Mouse (Mus musculus): ENCODE measurements around the gene Ebp. TPM values are rescaled to one million over a fixed set of nuclear protein-coding genes. Genes with fewer than 3 reads are reported as not detected.

Gene Ebp
- total and polyA plus RNA-seq, 3 experiments, result 44.0 to 70.9 (median 64.3) TPM

GRCm38 (mm10) chrX:8218114-8218513 lies 24.8 kb upstream of the Ebp start:
- in situ Hi-C loops (cut with MboI; ENCODE audit: low pct_ligation_motif_present, low pct_unique_long_range_greater_than_20kb, low sequenced_read_pairs), result no loop called here
- no peaks in the 10 kb centered on the region for H3K36me3 ChIP-seq (replicated peaks in 1 of 2; ENCODE audit: control insufficient read depth in 1 of 2, insufficient read depth in 1 of 2, low read length in 1 of 2)
- TF ChIP-seq JUN (IDR thresholded peaks at IDR 0.05; ENCODE audit: insufficient read depth, low read depth, low read length), result no peak
- TF ChIP-seq TBP (conservative IDR thresholded peaks at IDR 0.05; ENCODE audit: low read depth, low read length), result no peak
- no peak for TF ChIP-seq MAX (IDR thresholded peaks at IDR 0.05; ENCODE audit: low read length)
- TF ChIP-seq JUND (conservative IDR thresholded peaks at IDR 0.05; ENCODE audit: low read depth, low read length), result no peak
- TF ChIP-seq UBTF (IDR thresholded peaks at IDR 0.05; ENCODE audit: low read depth, low read length), result no peak
- no peak for TF ChIP-seq ZMIZ1 (IDR thresholded peaks at IDR 0.05; ENCODE audit: low read depth, low read length)
- TF ChIP-seq MXI1 (IDR thresholded peaks at IDR 0.05; ENCODE audit: low read depth, low read length), result no peak
- no peak for TF ChIP-seq KAT2A (IDR thresholded peaks at IDR 0.05; ENCODE audit: insufficient replicate concordance, low read length)
- no peak for TF ChIP-seq HCFC1 (IDR thresholded peaks at IDR 0.05; ENCODE audit: low read depth, low read length)
- TF ChIP-seq CHD2 (IDR thresholded peaks at IDR 0.05; ENCODE audit: low read length), result no peak
- TF ChIP-seq USF1 (IDR thresholded peaks at IDR 0.05; ENCODE audit: low read depth, low read length), result no peak
- TF ChIP-seq NRF1 (IDR thresholded peaks at IDR 0.05; ENCODE audit: low read depth, low read length), result no peak
- no peak overlapping the region for H3K9ac ChIP-seq (ENCODE audit: insufficient read depth, low read depth)
- H3K79me2 ChIP-seq (replicated peaks; ENCODE audit: control insufficient read depth, extremely low read depth, insufficient read depth, poor library complexity, severe bottlenecking), result no peaks in the 10 kb centered on the region
- H3K27ac ChIP-seq (ENCODE audit: insufficient read depth, low read depth), result no peak overlapping the region
- no peak overlapping the region for H3K4me3 ChIP-seq (replicated peaks in 1 of 3; ENCODE audit: low read depth in 2 of 3, low read length in 2 of 3, poor library complexity in 1 of 3)
- H3K4me1 ChIP-seq (ENCODE audit: control insufficient read depth in 1 of 2, insufficient read depth in 2 of 2), result peaks cover 0 to 10% of the 10 kb centered on the region in 2 experiments; a peak in 3 of 4 replicates
- no peak overlapping the region for H3K4me2 ChIP-seq (ENCODE audit: insufficient read depth, low read depth, poor library complexity, severe bottlenecking)
- no peaks in the 10 kb centered on the region for H3K27me3 ChIP-seq (replicated peaks)
- dilution Hi-C loops (cut with MboI; ENCODE audit: extremely low pct_ligation_motif_present, extremely low pct_unique_long_range_greater_than_20kb, low sequenced_read_pairs), result no loop called here
- H3K9me3 ChIP-seq (replicated peaks; ENCODE audit: low read length), result no peaks in the 10 kb centered on the region
- no peak for DNase-seq (ENCODE audit: extremely low read depth)

- no peak for DNase-seq (ENCODE audit: extremely low read depth)
- Histone ChIP-seq H3K27ac (ENCODE audit: insufficient read depth, low read depth) (no peak overlapping the region), H3K36me3 (replicated peaks in 1 of 2; ENCODE audit: control insufficient read depth in 1 of 2, insufficient read depth in 1 of 2, low read length in 1 of 2) (no peaks in the 10 kb centered on the region), H3K4me2 (ENCODE audit: insufficient read depth, low read depth, poor library complexity, severe bottlenecking) (no peak overlapping the region), H3K4me3 (replicated peaks in 1 of 3; ENCODE audit: low read depth in 2 of 3, low read length in 2 of 3, poor library complexity in 1 of 3) (no peak overlapping the region), H3K4me1 (ENCODE audit: control insufficient read depth in 1 of 2, insufficient read depth in 2 of 2) (peaks cover 0 to 10% of the 10 kb centered on the region in 2 experiments; a peak in 3 of 4 replicates), H3K27me3 (replicated peaks) (no peaks in the 10 kb centered on the region), H3K9ac (ENCODE audit: insufficient read depth, low read depth) (no peak overlapping the region), H3K9me3 (replicated peaks; ENCODE audit: low read length) (no peaks in the 10 kb centered on the region), H3K79me2 (replicated peaks; ENCODE audit: control insufficient read depth, extremely low read depth, insufficient read depth, poor library complexity, severe bottlenecking) (no peaks in the 10 kb centered on the region)
- dilution Hi-C loops (cut with MboI; ENCODE audit: extremely low pct_ligation_motif_present, extremely low pct_unique_long_range_greater_than_20kb, low sequenced_read_pairs), result no loop called here
- TF ChIP-seq PAX5 (IDR thresholded peaks at IDR 0.05; ENCODE audit: low read length), result no peak
- TF ChIP-seq ZC3H11A (IDR thresholded peaks at IDR 0.05; ENCODE audit: low read depth, low read length), result no peak
- TF ChIP-seq HCFC1 (IDR thresholded peaks at IDR 0.05; ENCODE audit: low read depth, low read length), result no peak
- no peak for TF ChIP-seq SIN3A (IDR thresholded peaks at IDR 0.05; ENCODE audit: low read length)
- TF ChIP-seq MAFK (IDR thresholded peaks at IDR 0.05; ENCODE audit: insufficient replicate concordance, low read length), result no peak
- TF ChIP-seq E2F4 (IDR thresholded peaks at IDR 0.05; ENCODE audit: insufficient replicate concordance, low read depth, low read length), result no peak
- TF ChIP-seq SMC3 (IDR thresholded peaks at IDR 0.05; ENCODE audit: low read depth, low read length), result no peak
- no peak for TF ChIP-seq JUND (conservative IDR thresholded peaks at IDR 0.05; ENCODE audit: low read depth, low read length)
- no peak for TF ChIP-seq MYC (IDR thresholded peaks at IDR 0.05; ENCODE audit: low read depth, low read length)
- TF ChIP-seq TBP (conservative IDR thresholded peaks at IDR 0.05; ENCODE audit: low read depth, low read length), result no peak
- TF ChIP-seq GABPA (IDR thresholded peaks at IDR 0.05; ENCODE audit: insufficient replicate concordance, low read depth, low read length), result no peak
- TF ChIP-seq ETS1 (conservative IDR thresholded peaks at IDR 0.05; ENCODE audit: low read depth, low read length), result no peak
- TF ChIP-seq JUN (IDR thresholded peaks at IDR 0.05; ENCODE audit: insufficient read depth, low read depth, low read length), result no peak
- TF ChIP-seq CTCF (conservative IDR thresholded peaks at IDR 0.05 in 1 of 2, IDR thresholded peaks at IDR 0.05 in 1 of 2; ENCODE audit: low read depth in 2 of 2, low read length in 2 of 2), result no peak
- no peak for TF ChIP-seq KAT2A (IDR thresholded peaks at IDR 0.05; ENCODE audit: insufficient replicate concordance, low read length)
- no peak for TF ChIP-seq MAX (IDR thresholded peaks at IDR 0.05; ENCODE audit: low read length)
- no peak for TF ChIP-seq ELF1 (IDR thresholded peaks at IDR 0.05; ENCODE audit: low read depth, low read length)
- in situ Hi-C loops (cut with MboI; ENCODE audit: low pct_ligation_motif_present, low pct_unique_long_range_greater_than_20kb, low sequenced_read_pairs), result no loop called here
Measured at GRCm38 (mm10) chrX:8217383-8217782, 24.1 kb upstream of the Ebp start.
